Mouse (Mus musculus) E14TG2a.4 (cell line): ENCODE measurements around the gene Pacrg.

ENCODE experiments used
- CTCF ChIP-seq: conservative IDR thresholded peaks from 2 replicates; pipeline ENCODE4 v1.5.1; 2014; ENCODE audit warnings: low read length
- NANOG ChIP-seq: IDR thresholded peaks from 2 replicates; pipeline ENCODE4 v1.6.1; 2014; ENCODE audit warnings: borderline replicate concordance, low read length, mixed read lengths
- POU5F1 ChIP-seq: IDR thresholded peaks from 2 replicates; pipeline ENCODE4 v1.6.1; 2014; ENCODE audit warnings: low read length, borderline replicate concordance

- TF ChIP-seq CTCF, result no peak
- TF ChIP-seq NANOG, result no peak
- TF ChIP-seq POU5F1, result no peak
Observed at GRCm38 (mm10) chr17:10434867-10435266, 405.2 kb downstream of the Pacrg start.
